In genomic region chr5:98185806-98186751, GRCm38 (mm10) we compare ENCODE assay signal across 7 mouse cellular contexts. TPM values are rescaled to one million over a fixed set of nuclear protein-coding genes. Genes with fewer than 3 reads are reported as not detected.
DNase-seq lines count a peak whose midpoint lies in the region; ATAC-seq and TF ChIP-seq lines count a peak whose summit lies in the region.

No protein-coding gene starts in this region.

- no peak for TF ChIP-seq CTCF in lung, embryonic 14.5 days (IDR thresholded peaks at IDR 0.05; ENCODE audit: low read depth)
- TF ChIP-seq CTCF in brain, embryonic 14.5 days (IDR thresholded peaks at IDR 0.05; ENCODE audit: borderline replicate concordance, extremely low read depth, insufficient read depth, insufficient read length) = no peak

- H3K27me3 ChIP-seq in lung, embryonic 14.5 days (ENCODE audit: insufficient read depth, low read length) = peaks cover 97% of the 10 kb centered on the region
- H3K27me3 ChIP-seq in forebrain, embryonic 16.5 days (replicated peaks; ENCODE audit: control insufficient read depth, insufficient read depth, low read length) = peaks cover 40% of the 10 kb centered on the region
- H3K27me3 ChIP-seq in midbrain, embryonic 16.5 days (ENCODE audit: control insufficient read depth, insufficient read depth, low read depth, low read length) = peaks cover 35% of the 10 kb centered on the region

- no peak for TF ChIP-seq POLR2A in brain, embryonic 14.5 days (IDR thresholded peaks at IDR 0.05; ENCODE audit: borderline replicate concordance, extremely low read depth, insufficient read depth, insufficient read length, poor library complexity, severe bottlenecking)

- H3K9me3 ChIP-seq in lung, embryonic 14.5 days (ENCODE audit: low read depth, low read length) = no peaks in the 10 kb centered on the region
- H3K9me3 ChIP-seq in forebrain, embryonic 16.5 days (ENCODE audit: control insufficient read depth, low read length) = no peaks in the 10 kb centered on the region
- H3K9me3 ChIP-seq in midbrain, embryonic 16.5 days (replicated peaks; ENCODE audit: control insufficient read depth, low read length, poor library complexity, severe bottlenecking) = no peaks in the 10 kb centered on the region

- peak overlapping the region; percentile 59 for H3K4me3 ChIP-seq in lung, embryonic 14.5 days (ENCODE audit: low read depth, low read length)
- H3K4me3 ChIP-seq in forebrain, embryonic 16.5 days (replicated peaks; ENCODE audit: low read length) = peak overlapping the region; percentile 57
- peak overlapping the region; percentile 53 for H3K4me3 ChIP-seq in midbrain, embryonic 16.5 days (ENCODE audit: low read depth, low read length)

- peak overlapping the region; percentile 89 for H3K4me2 ChIP-seq in lung, embryonic 14.5 days
- peak overlapping the region; percentile 80 for H3K4me2 ChIP-seq in forebrain, embryonic 16.5 days (ENCODE audit: low read length)
- peak overlapping the region; percentile 87 for H3K4me2 ChIP-seq in midbrain, embryonic 16.5 days (ENCODE audit: low read length)

- ATAC-seq in lung, embryonic 14.5 days (ENCODE audit: insufficient read depth) = peak; percentile 67
- ATAC-seq in forebrain, embryonic 16.5 days = peak; percentile 49
- ATAC-seq in midbrain, embryonic 16.5 days = peak; percentile 40
- ATAC-seq in activated CD4-positive, CD25-positive, alpha-beta regulatory T cell, adult 4 months = no peak

- peaks cover 4% of the 10 kb centered on the region; the same call in 1 of the 2 replicates for H3K4me1 ChIP-seq in lung, embryonic 14.5 days (ENCODE audit: insufficient read depth)
- H3K4me1 ChIP-seq in forebrain, embryonic 16.5 days (replicated peaks; ENCODE audit: control insufficient read depth, insufficient read depth, low read length) = peaks cover 32% of the 10 kb centered on the region
- H3K4me1 ChIP-seq in midbrain, embryonic 16.5 days (ENCODE audit: control insufficient read depth, insufficient read depth, low read length) = peaks cover 26% of the 10 kb centered on the region

- H3K36me3 ChIP-seq in lung, embryonic 14.5 days (ENCODE audit: insufficient read depth) = no peaks in the 10 kb centered on the region
- no peaks in the 10 kb centered on the region for H3K36me3 ChIP-seq in forebrain, embryonic 16.5 days (ENCODE audit: control insufficient read depth, insufficient read depth)
- H3K36me3 ChIP-seq in midbrain, embryonic 16.5 days (ENCODE audit: control insufficient read depth, insufficient read depth, low read length) = no peaks in the 10 kb centered on the region

- DNase-seq in lung, embryonic 14.5 days = peak; percentile 71
- DNase-seq in lung, postnatal 36 days = no peak
- DNase-seq in brain, embryonic 14.5 days (ENCODE audit: low read depth) = peak; percentile 58
- DNase-seq in kidney, postnatal 14 days = peak; percentile 32

- H3K27ac ChIP-seq in lung, embryonic 14.5 days (ENCODE audit: low read depth) = no peak overlapping the region
- H3K27ac ChIP-seq in forebrain, embryonic 16.5 days (ENCODE audit: low read length) = peak overlapping the region; percentile 42
- H3K27ac ChIP-seq in midbrain, embryonic 16.5 days (ENCODE audit: low read length) = peak overlapping the region; percentile 32

- H3K9ac ChIP-seq in lung, embryonic 14.5 days = peak overlapping the region; percentile 50
- peak overlapping the region; percentile 64 for H3K9ac ChIP-seq in forebrain, embryonic 16.5 days (replicated peaks; ENCODE audit: low read depth, low read length)
- peak overlapping the region; percentile 58 for H3K9ac ChIP-seq in midbrain, embryonic 16.5 days (ENCODE audit: low read depth, low read length)

- under 1% methylated on average over 95 of the region's 106 CpGs for WGBS in lung, embryonic 14.5 days
- WGBS in forebrain, embryonic 16.5 days = under 1% methylated on average over 84 of the region's 106 CpGs
- under 1% methylated on average over 71 of the region's 106 CpGs for WGBS in midbrain, embryonic 16.5 days

RNA-seq across cellular contexts. Expression of gene Prdm8, which starts 19.1 kb away (rescaled TPM):
- polyA plus RNA-seq in lung, embryonic 14.5 days (2014; fragmentation: Nextera tagmentation; extraction: Ambion mirVana) = 1.1 and 1.7 TPM in 2 replicates
- 23.2 and 26.7 TPM in 2 replicates for polyA plus RNA-seq in brain, embryonic 14.5 days (2012; rRNA removed)
- 6.4 and 7.1 TPM in 2 replicates for polyA plus RNA-seq in forebrain, embryonic 16.5 days (2015; fragmentation: Nextera tagmentation; extraction: Ambion mirVana)
- 1.5 and 1.7 TPM in 2 replicates for polyA plus RNA-seq in midbrain, embryonic 16.5 days (2015; fragmentation: Nextera tagmentation; extraction: Ambion mirVana)
- polyA plus RNA-seq in activated CD4-positive, CD25-positive, alpha-beta regulatory T cell, adult 4 months (2017; shearing (Covaris generic)) = not detected
